Mouse (Mus musculus) limb, embryonic 12.5 days (tissue): ENCODE measurements around the gene Ankrd28. TPM values are rescaled to one million over a fixed set of nuclear protein-coding genes. Genes with fewer than 3 reads are reported as not detected.
"Not testable (repeated sequence)": the region's sequence is repeated elsewhere in the genome, so short reads cannot be mapped to it uniquely, and the experiment has no call there.

Experiments used
- ATAC-seq: fragments of 200-750 bp; cut with Nextera tagmentation; 2 replicates; pipeline ENCODE4 v1.8.0; 2017; ENCODE audit warnings: low read depth, moderate TSS enrichment; ENCODE audit not compliant: insufficient number of reproducible peaks, insufficient read depth, low FRiP score, low TSS enrichment
- H3K27ac ChIP-seq: fragments of 300-500 bp; sonication (generic); 2 replicates; pipeline ENCODE4 v1.5.1; 2016; ENCODE audit warnings: mild to moderate bottlenecking, moderate library complexity
- H3K27me3 ChIP-seq: fragments of 300-500 bp; sonication (generic); 2 replicates; pipeline ENCODE4 v1.6.1; 2016; ENCODE audit warnings: mild to moderate bottlenecking, moderate library complexity
- H3K36me3 ChIP-seq: fragments of 300-500 bp; sonication (generic); 2 replicates; pipeline ENCODE4 v1.6.1; 2016; ENCODE audit warnings: mild to moderate bottlenecking, moderate library complexity
- H3K4me1 ChIP-seq: fragments of 300-500 bp; sonication (generic); replicated peaks from 2 replicates; pipeline ENCODE4 v1.6.1; 2016
- H3K4me2 ChIP-seq: fragments of 300-500 bp; sonication (generic); 2 replicates; pipeline ENCODE4 v1.6.1; 2016; ENCODE audit warnings: mild to moderate bottlenecking, moderate library complexity
- H3K4me3 ChIP-seq: fragments of 300-500 bp; sonication (generic); replicated peaks from 2 replicates; pipeline ENCODE4 v1.5.1; 2016; ENCODE audit warnings: mild to moderate bottlenecking
- H3K9ac ChIP-seq: fragments of 300-500 bp; sonication (generic); replicated peaks from 2 replicates; pipeline ENCODE4 v1.6.1; 2016; ENCODE audit warnings: mild to moderate bottlenecking, moderate library complexity
- H3K9me3 ChIP-seq: fragments of 300-500 bp; sonication (generic); 2 replicates; pipeline ENCODE4 v1.6.1; 2016; ENCODE audit warnings: mild to moderate bottlenecking, moderate library complexity
- WGBS: fragments of 180-500 bp; shearing (Covaris S2); methylation state at CpG from one replicate; pipeline ENCODE4 v1.1.7; 2016; 5-methylcytosine and 5-hydroxymethylcytosine counted together
- polyA plus RNA-seq: library from polyadenylated mRNA; unstranded; fragments of >200 nt; fragmentation: Nextera tagmentation; extraction: Ambion mirVana; gene quantifications from 2 replicates; pipeline ENCODE4 v1.2.1, GENCODE M21; 2016

Ankrd28 gene
- polyA plus RNA-seq, 1 experiment from 2014 or later, result 9.7 TPM

- ATAC-seq, result no peak
- Histone ChIP-seq H3K27me3 (no peaks in the 10 kb centered on the region), H3K9ac (no peak overlapping the region), H3K4me2 (no peak overlapping the region), H3K4me1 (no peaks in the 10 kb centered on the region), H3K9me3 (no peaks in the 10 kb centered on the region), H3K27ac (no peak overlapping the region), H3K4me3 (no peak overlapping the region), H3K36me3 (peaks cover 22% of the 10 kb centered on the region)
- WGBS, result 87% methylated on average over 7 of the region's 7 CpGs
Observed at GRCm38 (mm10) chr14:31761727-31762126, 68.7 kb downstream of the Ankrd28 start.

GRCm38 (mm10) chr14:31759195-31759594 is 71.3 kb downstream of the Ankrd28 start:
- H3K4me2 ChIP-seq, result no peak overlapping the region
- no peak overlapping the region for H3K4me3 ChIP-seq
- H3K4me1 ChIP-seq, result no peaks in the 10 kb centered on the region
- H3K27ac ChIP-seq, result no peak overlapping the region
- WGBS, result 93% methylated on average over 2 of the region's 2 CpGs
- H3K36me3 ChIP-seq, result peaks cover 34% of the 10 kb centered on the region
- ATAC-seq, result no peak
- no peaks in the 10 kb centered on the region for H3K27me3 ChIP-seq
- H3K9ac ChIP-seq, result no peak overlapping the region
- no peaks in the 10 kb centered on the region for H3K9me3 ChIP-seq

GRCm38 (mm10) chr14:31758410-31758809 is 72.0 kb downstream of the Ankrd28 start:
- 93% methylated on average over 3 of the region's 3 CpGs for WGBS
- ATAC-seq, H3K9ac ChIP-seq, H3K4me3 ChIP-seq, H3K9me3 ChIP-seq, H3K4me2 ChIP-seq, H3K27ac ChIP-seq, H3K27me3 ChIP-seq, H3K4me1 ChIP-seq: not testable (repeated sequence)
- peaks cover 37% of the 10 kb centered on the region; the same call in 1 of the 2 replicates for H3K36me3 ChIP-seq

- Histone ChIP-seq H3K4me3 (no peak overlapping the region), H3K9ac (no peak overlapping the region), H3K27ac (no peak overlapping the region), H3K27me3 (no peaks in the 10 kb centered on the region), H3K36me3 (peaks cover 27% of the 10 kb centered on the region), H3K4me1 (no peaks in the 10 kb centered on the region), H3K4me2 (no peak overlapping the region), H3K9me3 (no peaks in the 10 kb centered on the region)
- WGBS, result 87% methylated on average over 6 of the region's 6 CpGs
- ATAC-seq, result no peak
Observed at GRCm38 (mm10) chr14:31748239-31748873, 82.1 kb downstream of the Ankrd28 start.

- H3K4me1 ChIP-seq, result no peaks in the 10 kb centered on the region
- no peaks in the 10 kb centered on the region for H3K27me3 ChIP-seq
- H3K9me3 ChIP-seq, result no peaks in the 10 kb centered on the region
- WGBS, result 92% methylated on average over 3 of the region's 3 CpGs
- no peak for ATAC-seq
- peaks cover 43% of the 10 kb centered on the region for H3K36me3 ChIP-seq
- H3K4me3 ChIP-seq, result no peak overlapping the region
- H3K4me2 ChIP-seq, result no peak overlapping the region
- no peak overlapping the region for H3K27ac ChIP-seq
- no peak overlapping the region for H3K9ac ChIP-seq
Observed at GRCm38 (mm10) chr14:31742523-31742922, 87.9 kb downstream of the Ankrd28 start.

GRCm38 (mm10) chr14:31734811-31735210 is 95.6 kb downstream of the Ankrd28 start:
- Histone ChIP-seq H3K27me3 (no peaks in the 10 kb centered on the region), H3K9me3 (no peaks in the 10 kb centered on the region), H3K9ac (no peak overlapping the region), H3K4me2 (no peak overlapping the region), H3K4me1 (no peaks in the 10 kb centered on the region), H3K4me3 (no peak overlapping the region), H3K36me3 (peaks cover 20% of the 10 kb centered on the region), H3K27ac (no peak overlapping the region)
- ATAC-seq, result no peak
- WGBS, result 82% methylated on average over 2 of the region's 2 CpGs

GRCm38 (mm10) chr14:31727522-31727921 is 102.9 kb downstream of the Ankrd28 start:
- Histone ChIP-seq H3K4me1 (no peaks in the 10 kb centered on the region), H3K27ac (no peak overlapping the region), H3K4me2 (no peak overlapping the region), H3K27me3 (no peaks in the 10 kb centered on the region), H3K9me3 (no peaks in the 10 kb centered on the region), H3K9ac (no peak overlapping the region), H3K4me3 (no peak overlapping the region), H3K36me3 (peaks cover 35% of the 10 kb centered on the region)
- WGBS, result 94% methylated on average over 3 of the region's 3 CpGs
- ATAC-seq, result no peak

- Histone ChIP-seq H3K4me1 (no peaks in the 10 kb centered on the region), H3K36me3 (peaks cover 56% of the 10 kb centered on the region), H3K27me3 (no peaks in the 10 kb centered on the region), H3K9ac (no peak overlapping the region), H3K9me3 (no peaks in the 10 kb centered on the region), H3K4me2 (no peak overlapping the region), H3K4me3 (no peak overlapping the region), H3K27ac (no peak overlapping the region)
- ATAC-seq, result no peak
- 83% methylated on average over 1 of the region's 1 CpGs for WGBS
Observed at GRCm38 (mm10) chr14:31722746-31723145, 107.7 kb downstream of the Ankrd28 start.

- no peak for ATAC-seq
- Histone ChIP-seq H3K9ac (no peak overlapping the region), H3K4me1 (no peaks in the 10 kb centered on the region), H3K36me3 (peaks cover 56% of the 10 kb centered on the region), H3K27me3 (no peaks in the 10 kb centered on the region), H3K4me3 (no peak overlapping the region), H3K27ac (no peak overlapping the region), H3K9me3 (no peaks in the 10 kb centered on the region), H3K4me2 (no peak overlapping the region)
- 92% methylated on average over 3 of the region's 3 CpGs for WGBS
Observed at GRCm38 (mm10) chr14:31721256-31721655, 109.2 kb downstream of the Ankrd28 start.

GRCm38 (mm10) chr14:31718332-31718731 is 112.1 kb downstream of the Ankrd28 start:
- no peak overlapping the region for H3K4me2 ChIP-seq
- H3K27ac ChIP-seq, result no peak overlapping the region
- 86% methylated on average over 2 of the region's 2 CpGs for WGBS
- H3K4me3 ChIP-seq, result no peak overlapping the region
- no peak overlapping the region for H3K9ac ChIP-seq
- no peaks in the 10 kb centered on the region for H3K9me3 ChIP-seq
- H3K27me3 ChIP-seq, result no peaks in the 10 kb centered on the region
- H3K4me1 ChIP-seq, result no peaks in the 10 kb centered on the region
- no peak for ATAC-seq
- peaks cover 52% of the 10 kb centered on the region for H3K36me3 ChIP-seq

- H3K27me3 ChIP-seq, result no peaks in the 10 kb centered on the region
- peaks cover 59% of the 10 kb centered on the region for H3K36me3 ChIP-seq
- H3K9ac ChIP-seq, result no peak overlapping the region
- ATAC-seq, result no peak
- H3K9me3 ChIP-seq, result no peaks in the 10 kb centered on the region
- H3K4me1 ChIP-seq, result no peaks in the 10 kb centered on the region
- 97% methylated on average over 5 of the region's 5 CpGs for WGBS
- no peak overlapping the region for H3K4me3 ChIP-seq
- H3K4me2 ChIP-seq, result no peak overlapping the region
- no peak overlapping the region for H3K27ac ChIP-seq
Observed at GRCm38 (mm10) chr14:31717360-31717759, 113.1 kb downstream of the Ankrd28 start.

GRCm38 (mm10) chr14:31715669-31716068 is 114.8 kb downstream of the Ankrd28 start:
- H3K27ac ChIP-seq, result no peak overlapping the region
- H3K4me1 ChIP-seq, result no peaks in the 10 kb centered on the region
- peaks cover 57% of the 10 kb centered on the region for H3K36me3 ChIP-seq
- no peaks in the 10 kb centered on the region for H3K27me3 ChIP-seq
- no peaks in the 10 kb centered on the region for H3K9me3 ChIP-seq
- no peak overlapping the region for H3K4me3 ChIP-seq
- H3K9ac ChIP-seq, result no peak overlapping the region
- H3K4me2 ChIP-seq, result no peak overlapping the region
- ATAC-seq, result no peak
